Mouse (Mus musculus) layer of hippocampus, postnatal 36 days (tissue): ENCODE measurements around the gene Cd300a. TPM values are rescaled to one million over a fixed set of nuclear protein-coding genes. Genes with fewer than 3 reads are reported as not detected.

Experiments
- DNase-seq, 2 experiments: peaks; one replicate each; pipeline ENCODE4 v3.0.0; 2022
- total RNA-seq, 2 experiments: library from RNA; stranded (reverse); gene quantifications; 2 replicates each; pipeline ENCODE4 v1.2.3; 2021

Cd300a gene
- total RNA-seq, 2 experiments from 2014 or later, result 0.40 to 0.56 TPM

GRCm38 (mm10) chr11:114867361-114868235 is 22.2 kb upstream of the Cd300a start:
- DNase-seq, result no peak

- DNase-seq, result no peak
Observed at GRCm38 (mm10) chr11:114868280-114868679, 21.6 kb upstream of the Cd300a start.

- DNase-seq, result no peak
Observed at GRCm38 (mm10) chr11:114869787-114870186, 20.1 kb upstream of the Cd300a start.

- no peak for DNase-seq
Observed at GRCm38 (mm10) chr11:114871540-114871939, 18.3 kb upstream of the Cd300a start.

- no peak for DNase-seq
Observed at GRCm38 (mm10) chr11:114873022-114873817, 16.6 kb upstream of the Cd300a start.

- no peak for DNase-seq
Observed at GRCm38 (mm10) chr11:114874226-114875145, 15.4 kb upstream of the Cd300a start.

GRCm38 (mm10) chr11:114875301-114875801 is 14.5 kb upstream of the Cd300a start:
- no peak for DNase-seq

GRCm38 (mm10) chr11:114876176-114876575 is 13.7 kb upstream of the Cd300a start:
- DNase-seq, result no peak

GRCm38 (mm10) chr11:114876621-114877020 is 13.2 kb upstream of the Cd300a start:
- no peak for DNase-seq

GRCm38 (mm10) chr11:114877145-114877544 is 12.7 kb upstream of the Cd300a start:
- DNase-seq, result peak in 1 of 2 experiments; percentile 33

GRCm38 (mm10) chr11:114879666-114880065 is 10.2 kb upstream of the Cd300a start:
- DNase-seq, result no peak

GRCm38 (mm10) chr11:114880185-114880584 is 9.7 kb upstream of the Cd300a start:
- DNase-seq, result no peak

- no peak for DNase-seq
Observed at GRCm38 (mm10) chr11:114880589-114880988, 9.3 kb upstream of the Cd300a start.

- no peak for DNase-seq
Observed at GRCm38 (mm10) chr11:114883251-114883789, 6.5 kb upstream of the Cd300a start.

GRCm38 (mm10) chr11:114884380-114885100 is 5.3 kb upstream of the Cd300a start:
- no peak for DNase-seq

GRCm38 (mm10) chr11:114890542-114890941 is 701 bp downstream of the Cd300a start:
- no peak for DNase-seq

- no peak for DNase-seq
Observed at GRCm38 (mm10) chr11:114896085-114896484, 6.2 kb downstream of the Cd300a start.

- DNase-seq, result no peak
Observed at GRCm38 (mm10) chr11:114898026-114898425, 8.2 kb downstream of the Cd300a start.

- no peak for DNase-seq
Observed at GRCm38 (mm10) chr11:114903224-114903623, 13.4 kb downstream of the Cd300a start.

- no peak for DNase-seq
Observed at GRCm38 (mm10) chr11:114907567-114907966, 17.7 kb downstream of the Cd300a start.

GRCm38 (mm10) chr11:114908086-114908485 is 18.2 kb downstream of the Cd300a start:
- no peak for DNase-seq
